Mouse (Mus musculus) cortical plate, adult 2 months (tissue): ENCODE results near the gene Prkaa1.

Experiments
- CTCF ChIP-seq: fragments of 200-500 bp; IDR thresholded peaks from 2 replicates; pipeline ENCODE4 v1.5.1; 2011; ENCODE audit warnings: mild to moderate bottlenecking, control low read depth, low read length; ENCODE audit not compliant: insufficient read depth; ENCODE audit errors: extremely low read depth
- POLR2A ChIP-seq: fragments of 200-500 bp; IDR thresholded peaks from 2 replicates; pipeline ENCODE4 v1.6.1; 2011; ENCODE audit warnings: mild to moderate bottlenecking, low read length, control low read depth; ENCODE audit not compliant: insufficient read depth; ENCODE audit errors: extremely low read depth

GRCm38 (mm10) chr15:5195987-5196514 lies 52.4 kb downstream of the Prkaa1 start:
- TF ChIP-seq CTCF (no peak), POLR2A (no peak)
